Mouse (Mus musculus) MEL (cell line): ENCODE measurements around the gene Usp11.

ENCODE experiments used
- CTCF ChIP-seq, 3 experiments: IDR thresholded peaks in 2 of 3; conservative IDR thresholded peaks in 1 of 3; 2 replicates each; pipeline ENCODE4 v1.5.1; 2011 to 2012; ENCODE audit warnings: low read length in 3 of 3, low read depth in 2 of 3, mild to moderate bottlenecking in 2 of 3, improper control_type of control experiment in 1 of 3, inconsistent platforms in 1 of 3, mixed read lengths in 1 of 3, moderate library complexity in 1 of 3; ENCODE audit not compliant: control insufficient read depth in 1 of 3, insufficient read depth in 1 of 3, poor library complexity in 1 of 3, severe bottlenecking in 1 of 3
- GATA1 ChIP-seq: IDR thresholded peaks from 2 replicates; pipeline ENCODE4 v1.6.1; 2011; ENCODE audit warnings: low read depth, low read length, improper control_type of control experiment
- ZC3H11A ChIP-seq: IDR thresholded peaks from 2 replicates; pipeline ENCODE4 v1.6.1; 2012; ENCODE audit warnings: low read depth, mild to moderate bottlenecking, inconsistent platforms, low read length, improper control_type of control experiment
- ZKSCAN1 ChIP-seq: IDR thresholded peaks from 2 replicates; pipeline ENCODE4 v1.6.1; 2012; ENCODE audit warnings: low read depth, mild to moderate bottlenecking, inconsistent platforms, low read length, improper control_type of control experiment, moderate library complexity

GRCm38 (mm10) chrX:20703741-20704290, at the start of gene Usp11:
- TF ChIP-seq ZC3H11A (no peak), ZKSCAN1 (peak; percentile 55; the same call in 1 of the 2 replicates), GATA1 (no peak), CTCF (IDR thresholded peaks at IDR 0.05 in 2 of 3, conservative IDR thresholded peaks at IDR 0.05 in 1 of 3; ENCODE audit: control insufficient read depth in 1 of 3, insufficient read depth in 1 of 3, low read depth in 2 of 3, low read length in 3 of 3, poor library complexity in 1 of 3, severe bottlenecking in 1 of 3) (no peak)
